Mouse (Mus musculus): ENCODE data around the gene Bsn. TPM values are rescaled to one million over a fixed set of nuclear protein-coding genes. Genes with fewer than 3 reads are reported as not detected.

Bsn gene
- 0.42 TPM in 1 of 2 replicates, not detected in the other for total RNA-seq (2014; rRNA removed; ENCODE audit: low replicate concordance)
- 0.01 and 0.03 TPM in 2 replicates for polyA plus RNA-seq (2015; fragmentation: Nextera tagmentation; extraction: Ambion mirVana)

DNA sequence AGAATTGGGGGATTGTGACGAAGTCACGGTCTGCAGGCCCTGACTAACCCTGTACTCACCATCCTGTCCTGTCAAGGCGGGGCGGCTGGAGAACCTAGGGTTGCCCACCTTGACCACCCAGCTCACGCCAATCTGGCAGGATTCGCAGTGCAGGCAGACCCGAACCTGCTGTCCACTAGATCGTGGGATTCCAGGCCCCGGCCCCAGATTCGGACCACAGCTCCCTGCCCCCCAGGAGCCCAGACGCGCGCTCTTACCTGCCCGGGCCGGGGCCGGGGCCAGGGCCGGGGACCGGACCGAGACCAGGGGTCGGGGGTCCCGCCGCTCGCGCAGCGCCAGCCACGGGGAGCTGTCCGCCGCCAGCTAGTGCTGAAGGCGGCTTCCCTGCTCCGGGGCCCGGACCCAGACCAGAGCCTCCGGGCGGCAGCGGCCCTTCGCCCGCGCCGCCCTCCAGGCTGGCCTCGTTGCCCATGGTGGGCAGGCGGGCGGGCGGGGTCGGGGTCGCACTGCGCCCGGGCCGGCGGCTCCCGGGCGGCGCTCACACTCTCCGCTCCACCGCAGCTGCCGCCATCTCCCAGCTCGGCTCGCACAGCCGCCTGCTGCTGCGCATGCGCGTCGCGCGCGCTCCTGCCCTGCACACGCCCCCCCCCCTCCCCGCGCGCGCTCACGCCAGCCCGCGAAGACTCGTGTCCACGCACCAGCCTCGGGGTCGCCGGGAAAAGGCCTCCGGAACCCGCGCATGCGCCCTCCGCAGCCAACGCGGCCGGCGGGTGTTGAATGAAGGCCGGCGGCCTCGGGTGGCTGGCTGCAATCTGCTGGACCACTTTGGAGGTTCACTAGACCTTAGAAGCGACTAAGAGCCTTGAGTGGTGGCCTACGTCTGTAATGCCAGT is at the start of gene Bsn:
TSS of gene Bsn (minus strand) at position 598 of the 893 bp plus-strand sequence.
- ATAC-seq (ENCODE audit: insufficient read depth, low read depth) (peak; percentile 62), DNase-seq (ENCODE audit: low spot score) (no peak)
- no peak within 1 kb of the TSS for H3K9ac ChIP-seq (replicated peaks; ENCODE audit: low read depth, low read length)
- peaks cover 37% of the 10 kb centered on the region for H3K27me3 ChIP-seq (ENCODE audit: control insufficient read depth, insufficient read depth, low read length)
- H3K36me3 ChIP-seq (replicated peaks; ENCODE audit: control insufficient read depth, insufficient read depth, low read length): no peaks in the 10 kb centered on the region
- TF ChIP-seq CTCF (IDR thresholded peaks at IDR 0.05; ENCODE audit: low read depth) (no peak), EP300 (IDR thresholded peaks at IDR 0.05; ENCODE audit: low read depth) (no peak)
- H3K4me3 ChIP-seq (ENCODE audit: low read depth, low read length): peak within 1 kb of the TSS; percentile 57
- H3K4me1 ChIP-seq (ENCODE audit: control insufficient read depth, insufficient read depth): no peaks in the 10 kb centered on the region
- peak within 1 kb of the TSS; percentile 96 for H3K4me2 ChIP-seq (ENCODE audit: low read depth, low read length)
- H3K27ac ChIP-seq (ENCODE audit: low read depth): no peak within 1 kb of the TSS
- WGBS: 2% methylated on average over 67 of the region's 91 CpGs
- no peaks in the 10 kb centered on the region for H3K9me3 ChIP-seq (replicated peaks; ENCODE audit: control insufficient read depth, low read length)

DNA sequence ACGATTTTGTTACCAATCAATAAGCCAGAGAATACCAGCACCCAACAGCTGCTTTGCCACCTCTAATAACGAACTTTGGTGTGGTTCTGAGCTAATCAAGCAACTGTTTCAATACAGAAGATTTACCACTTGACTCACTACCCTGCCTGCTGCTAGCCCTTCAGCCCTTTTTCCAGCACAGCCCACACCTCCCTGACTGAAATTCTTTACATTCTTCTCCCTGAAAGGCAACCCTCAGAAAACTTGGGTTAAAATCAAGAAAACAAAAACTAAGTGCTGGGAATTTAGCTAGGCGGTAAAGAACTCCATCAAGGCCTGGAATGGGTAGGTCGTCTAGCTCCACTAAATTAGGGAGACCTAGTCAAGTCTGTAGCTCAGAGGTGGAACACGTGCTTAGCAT is 49.8 kb upstream of the Bsn start:
- Histone ChIP-seq H3K27ac (ENCODE audit: low read depth) (0 out of 2 replicates have a peak overlapping the region, but pooled peaks have one; percentile 35), H3K4me3 (ENCODE audit: low read depth, low read length) (no peak overlapping the region), H3K9ac (replicated peaks; ENCODE audit: low read depth, low read length) (no peak overlapping the region), H3K27me3 (ENCODE audit: control insufficient read depth, insufficient read depth, low read length) (no peaks in the 10 kb centered on the region), H3K9me3 (replicated peaks; ENCODE audit: control insufficient read depth, low read length) (no peaks in the 10 kb centered on the region), H3K4me2 (ENCODE audit: low read depth, low read length) (no peak overlapping the region), H3K36me3 (replicated peaks; ENCODE audit: control insufficient read depth, insufficient read depth, low read length) (peaks cover 6% of the 10 kb centered on the region; the same call in 1 of the 2 replicates), H3K4me1 (ENCODE audit: control insufficient read depth, insufficient read depth) (peaks cover 4% of the 10 kb centered on the region)
- WGBS: 44% methylated on average over 5 of the region's 5 CpGs
- DNase-seq (ENCODE audit: low spot score): no peak
- no peak for ATAC-seq (ENCODE audit: insufficient read depth, low read depth)
- TF ChIP-seq CTCF (IDR thresholded peaks at IDR 0.05; ENCODE audit: low read depth): no peak
- TF ChIP-seq EP300 (IDR thresholded peaks at IDR 0.05; ENCODE audit: low read depth): no peak

DNA sequence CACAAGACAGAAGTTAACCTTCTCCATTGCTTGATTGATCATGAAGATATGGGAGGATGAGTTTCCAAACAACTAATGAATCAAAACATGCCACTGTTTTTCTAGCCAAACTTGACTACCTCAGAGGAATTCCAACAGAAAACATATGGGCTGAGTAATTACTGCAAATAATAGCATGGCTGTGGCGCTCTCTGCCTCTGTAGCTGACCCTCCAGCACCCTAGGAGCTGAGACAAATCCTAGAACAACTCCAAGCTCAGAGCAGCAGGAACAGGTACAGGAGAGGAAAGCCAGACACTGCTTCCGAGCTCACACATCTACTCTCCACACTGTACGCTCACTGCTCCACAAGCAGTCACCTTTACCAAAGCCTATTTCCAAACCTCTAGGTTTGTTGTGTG is 48.6 kb upstream of the Bsn start:
- WGBS: 76% methylated on average over 3 of the region's 3 CpGs
- peaks cover 4% of the 10 kb centered on the region; the same call in 1 of the 2 replicates for H3K36me3 ChIP-seq (replicated peaks; ENCODE audit: control insufficient read depth, insufficient read depth, low read length)
- H3K9ac ChIP-seq (replicated peaks; ENCODE audit: low read depth, low read length): no peak overlapping the region
- no peaks in the 10 kb centered on the region for H3K27me3 ChIP-seq (ENCODE audit: control insufficient read depth, insufficient read depth, low read length)
- TF ChIP-seq EP300 (IDR thresholded peaks at IDR 0.05; ENCODE audit: low read depth) (no peak), CTCF (IDR thresholded peaks at IDR 0.05; ENCODE audit: low read depth) (no peak)
- ATAC-seq (ENCODE audit: insufficient read depth, low read depth) (no peak), DNase-seq (ENCODE audit: low spot score) (no peak)
- peaks cover 6% of the 10 kb centered on the region for H3K4me1 ChIP-seq (ENCODE audit: control insufficient read depth, insufficient read depth)
- H3K27ac ChIP-seq (ENCODE audit: low read depth): no peak overlapping the region
- H3K4me3 ChIP-seq (ENCODE audit: low read depth, low read length): no peak overlapping the region
- H3K9me3 ChIP-seq (replicated peaks; ENCODE audit: control insufficient read depth, low read length): no peaks in the 10 kb centered on the region
- H3K4me2 ChIP-seq (ENCODE audit: low read depth, low read length): no peak overlapping the region

DNA sequence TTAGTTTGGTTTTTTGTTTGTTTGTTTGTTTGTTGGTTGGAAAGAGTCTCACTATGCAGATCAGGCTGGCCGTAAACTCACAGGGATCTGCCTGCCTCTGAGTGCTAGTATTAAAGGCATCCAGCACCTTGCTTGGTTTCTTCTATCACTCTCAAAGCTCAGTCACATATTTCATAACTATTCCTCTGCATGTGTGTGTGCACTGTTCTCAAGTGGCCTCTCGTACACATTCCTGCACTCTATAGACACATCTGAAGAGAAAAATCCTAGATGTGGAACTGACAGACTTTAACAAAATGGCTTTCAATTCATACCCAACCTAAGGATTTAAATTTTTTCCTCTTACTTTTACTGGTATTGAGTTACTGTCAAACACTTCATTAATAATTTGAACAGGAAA is 48.2 kb upstream of the Bsn start:
- Histone ChIP-seq H3K4me2 (ENCODE audit: low read depth, low read length) (no peak overlapping the region), H3K9me3 (replicated peaks; ENCODE audit: control insufficient read depth, low read length) (no peaks in the 10 kb centered on the region), H3K4me1 (ENCODE audit: control insufficient read depth, insufficient read depth) (peaks cover 6% of the 10 kb centered on the region), H3K27ac (ENCODE audit: low read depth) (no peak overlapping the region), H3K36me3 (replicated peaks; ENCODE audit: control insufficient read depth, insufficient read depth, low read length) (peaks cover 8% of the 10 kb centered on the region; the same call in 1 of the 2 replicates), H3K27me3 (ENCODE audit: control insufficient read depth, insufficient read depth, low read length) (no peaks in the 10 kb centered on the region), H3K4me3 (ENCODE audit: low read depth, low read length) (no peak overlapping the region), H3K9ac (replicated peaks; ENCODE audit: low read depth, low read length) (no peak overlapping the region)
- WGBS: 57% methylated on average over 2 of the region's 2 CpGs
- ATAC-seq (ENCODE audit: insufficient read depth, low read depth) (no peak), DNase-seq (ENCODE audit: low spot score) (no peak)
- TF ChIP-seq EP300 (IDR thresholded peaks at IDR 0.05; ENCODE audit: low read depth) (no peak), CTCF (IDR thresholded peaks at IDR 0.05; ENCODE audit: low read depth) (no peak)

DNA sequence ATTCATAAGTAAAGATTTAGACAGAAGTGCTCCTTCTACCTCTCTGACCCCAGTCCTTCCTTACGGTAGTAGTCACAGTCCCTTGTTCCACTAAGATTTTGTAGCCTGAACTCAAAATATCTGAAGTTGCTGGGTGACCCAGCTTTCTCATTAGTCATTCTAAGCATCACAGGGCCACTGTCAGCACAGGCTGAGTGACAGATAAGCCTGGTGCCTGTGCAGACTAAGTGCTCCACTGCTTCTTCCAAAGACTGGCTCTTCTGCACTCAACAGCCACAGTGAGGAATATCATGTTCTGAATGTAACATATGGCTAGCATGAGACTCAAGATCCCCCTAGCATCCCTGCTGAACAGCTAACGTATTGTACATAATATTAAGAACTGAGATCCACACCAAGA is 44.5 kb upstream of the Bsn start:
- DNase-seq (ENCODE audit: low spot score) (peak; percentile 35), ATAC-seq (ENCODE audit: insufficient read depth, low read depth) (peak; percentile 55)
- H3K9ac ChIP-seq (replicated peaks; ENCODE audit: low read depth, low read length): no peak overlapping the region
- peak overlapping the region; percentile 64 for H3K27ac ChIP-seq (ENCODE audit: low read depth)
- H3K4me3 ChIP-seq (ENCODE audit: low read depth, low read length): no peak overlapping the region
- H3K27me3 ChIP-seq (ENCODE audit: control insufficient read depth, insufficient read depth, low read length): no peaks in the 10 kb centered on the region
- H3K4me2 ChIP-seq (ENCODE audit: low read depth, low read length): no peak overlapping the region
- peaks cover 6% of the 10 kb centered on the region for H3K4me1 ChIP-seq (ENCODE audit: control insufficient read depth, insufficient read depth)
- peaks cover 9% of the 10 kb centered on the region for H3K36me3 ChIP-seq (replicated peaks; ENCODE audit: control insufficient read depth, insufficient read depth, low read length)
- no peak for TF ChIP-seq CTCF (IDR thresholded peaks at IDR 0.05; ENCODE audit: low read depth)
- no peak for TF ChIP-seq EP300 (IDR thresholded peaks at IDR 0.05; ENCODE audit: low read depth)
- no peaks in the 10 kb centered on the region for H3K9me3 ChIP-seq (replicated peaks; ENCODE audit: control insufficient read depth, low read length)
- 42% methylated on average over 2 of the region's 2 CpGs for WGBS
